Mouse (Mus musculus): ENCODE data around the gene Cdk5.

GRCm38 (mm10) chr5:24400911-24401605, 22.3 kb downstream of the Cdk5 start:
- TF ChIP-seq CTCF (IDR thresholded peaks at IDR 0.05; ENCODE audit: borderline replicate concordance, extremely low read depth, insufficient read depth, insufficient read length) (no peak), POLR2A (IDR thresholded peaks at IDR 0.05; ENCODE audit: borderline replicate concordance, extremely low read depth, insufficient read depth, insufficient read length, poor library complexity, severe bottlenecking) (no peak)

Measured in brain, embryonic 14.5 days (tissue).